Mouse (Mus musculus) megakaryocyte-erythroid progenitor cell, adult 5-6 weeks (primary cell): ENCODE data around the gene Acap1. TPM values are rescaled to one million over a fixed set of nuclear protein-coding genes. Genes with fewer than 3 reads are reported as not detected.
"Not testable (repeated sequence)": the region's sequence is repeated elsewhere in the genome, so short reads cannot be mapped to it uniquely, and the experiment has no call there.

Source experiments
- ATAC-seq: replicated peaks from 2 replicates; pipeline ENCODE4 v1.8.0; 2016; ENCODE audit warnings: mild to moderate bottlenecking, inconsistent platforms; ENCODE audit not compliant: severe bottlenecking, poor library complexity, low FRiP score, low TSS enrichment
- total RNA-seq, 2 experiments: library from RNA; stranded (forward) in 1 of 2; stranded (reverse) in 1 of 2; fragments of 200-1000, 215-1000 nt in 1 of 2; fragments of >200 nt in 1 of 2; fragmentation: Nextera tagmentation in 1 of 2; gene quantifications; 2 replicates each; pipeline ENCODE4 v1.2.3; 2014 to 2017

The Acap1 gene
- total RNA-seq, 2 experiments from 2014 or later, result 40.3 to 52.7 TPM

DNA sequence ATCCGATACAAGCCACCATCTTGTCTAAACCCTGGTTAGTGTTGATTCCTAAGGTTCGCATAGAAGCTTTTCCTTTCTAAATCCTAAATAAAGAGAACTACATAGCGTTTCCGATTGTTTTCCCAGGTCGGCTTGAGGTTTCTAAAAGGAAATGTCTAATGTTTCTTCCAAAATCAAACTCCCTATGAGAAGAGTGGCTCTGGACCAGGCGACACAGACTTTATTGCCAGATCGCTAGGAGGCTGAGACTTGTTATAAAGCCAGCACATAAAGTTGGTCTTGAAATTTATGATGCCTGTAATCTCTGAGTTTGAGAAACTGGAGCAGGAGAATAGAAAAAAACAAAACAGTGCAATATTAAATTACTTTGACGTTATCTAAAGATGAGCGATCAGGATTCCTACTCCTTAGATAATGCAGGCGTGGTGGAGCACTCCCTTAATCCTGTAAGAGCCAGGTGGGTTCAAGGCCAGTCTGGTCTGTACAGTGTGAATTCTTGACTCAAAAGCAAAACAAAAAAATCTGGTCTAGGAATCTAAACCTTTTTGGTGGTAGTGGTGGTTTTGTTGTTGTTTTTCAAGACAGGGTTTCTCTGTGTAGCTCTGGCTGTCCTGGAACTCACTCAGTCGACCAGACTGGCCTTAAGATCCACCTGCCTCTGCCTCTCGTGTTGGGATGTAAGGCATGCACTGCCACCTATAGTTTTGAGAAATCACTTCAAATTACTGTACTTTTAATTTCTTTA is 26.8 kb upstream of the Acap1 start:
- no peak for ATAC-seq

DNA sequence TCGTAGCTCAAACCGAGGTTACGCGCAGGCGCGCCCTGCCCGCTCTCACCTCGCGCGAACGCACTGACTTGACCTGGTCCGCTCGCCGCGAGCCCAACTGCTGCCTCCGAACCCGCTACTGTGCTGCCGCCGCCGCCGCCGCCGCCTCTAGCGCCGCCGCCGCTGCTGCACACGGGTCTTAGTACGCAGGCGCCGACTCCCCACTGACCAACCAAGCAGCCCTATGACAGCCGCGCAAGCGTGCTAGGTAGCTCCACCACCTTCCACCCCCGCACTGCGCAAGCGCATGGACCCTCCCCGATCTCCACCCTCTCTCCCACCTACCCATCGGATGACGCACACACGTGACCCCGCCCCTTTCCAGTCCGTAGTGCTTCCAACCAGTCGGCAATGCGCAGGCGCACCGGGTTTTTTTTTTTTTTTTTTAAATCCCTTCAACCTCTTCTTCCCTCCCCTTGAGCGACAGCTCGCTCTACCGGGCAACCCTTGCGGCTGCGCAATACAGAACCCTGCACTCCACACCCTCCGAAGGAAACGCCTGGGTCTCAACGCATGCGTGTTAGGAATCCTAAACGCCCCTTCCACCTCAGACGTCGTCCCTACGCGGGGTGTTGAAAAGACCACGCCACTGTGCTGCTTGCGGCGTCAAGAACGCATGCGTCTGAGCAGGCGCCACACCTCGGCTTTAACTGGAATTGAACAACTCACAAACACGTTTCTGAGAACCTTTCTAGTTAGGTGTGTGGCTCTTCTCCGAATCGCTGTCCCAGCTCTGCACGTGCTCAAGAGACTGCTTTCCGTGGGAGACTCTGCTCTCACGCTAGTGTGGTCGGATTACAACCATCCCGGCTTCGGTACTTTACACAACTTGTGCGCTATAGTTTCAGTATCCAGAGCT is 26.0 kb upstream of the Acap1 start, which contains the start of gene Eif5a:
TSS of gene Eif5a (minus strand) at position 845 of the 898 bp plus-strand sequence.
- ATAC-seq, result peak; percentile 80

DNA sequence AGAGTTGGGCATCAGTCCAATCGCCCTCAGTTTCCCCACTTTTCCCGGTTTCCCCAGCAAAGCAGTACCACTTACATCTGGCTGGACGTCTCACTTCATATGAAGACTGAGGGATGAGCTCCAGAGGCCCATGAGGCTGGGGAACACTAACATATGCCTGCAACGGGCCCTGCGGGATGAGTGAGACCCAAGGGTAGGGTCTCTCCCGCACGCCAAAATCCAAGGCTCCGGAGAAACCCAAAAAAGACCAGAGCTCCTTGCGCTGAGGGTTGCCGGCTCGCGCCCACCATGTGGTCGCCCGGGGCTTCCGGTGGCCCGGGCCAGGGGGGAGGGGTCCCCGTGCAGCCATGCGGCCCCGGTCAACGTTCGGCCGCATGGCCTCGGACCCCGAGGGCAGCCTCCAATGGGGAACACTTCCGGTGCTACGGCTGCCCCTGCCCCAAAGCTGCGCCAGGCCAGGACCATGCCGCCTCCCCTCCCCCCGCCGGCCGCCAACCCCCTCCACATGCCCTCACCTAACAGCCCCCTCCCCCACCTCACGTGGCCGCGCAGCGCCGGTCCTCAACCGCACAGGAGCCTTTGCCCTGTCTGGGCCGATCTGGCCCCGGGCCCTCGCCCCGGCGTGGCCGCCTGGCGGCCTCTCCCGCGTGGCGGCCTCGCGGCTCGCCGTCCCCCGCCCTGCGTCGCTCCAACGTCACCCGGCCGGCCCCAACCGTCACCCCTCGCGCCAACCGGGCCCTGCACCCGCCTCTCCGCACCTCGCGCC is 25.1 kb upstream of the Acap1 start:
- ATAC-seq, result no peak

DNA sequence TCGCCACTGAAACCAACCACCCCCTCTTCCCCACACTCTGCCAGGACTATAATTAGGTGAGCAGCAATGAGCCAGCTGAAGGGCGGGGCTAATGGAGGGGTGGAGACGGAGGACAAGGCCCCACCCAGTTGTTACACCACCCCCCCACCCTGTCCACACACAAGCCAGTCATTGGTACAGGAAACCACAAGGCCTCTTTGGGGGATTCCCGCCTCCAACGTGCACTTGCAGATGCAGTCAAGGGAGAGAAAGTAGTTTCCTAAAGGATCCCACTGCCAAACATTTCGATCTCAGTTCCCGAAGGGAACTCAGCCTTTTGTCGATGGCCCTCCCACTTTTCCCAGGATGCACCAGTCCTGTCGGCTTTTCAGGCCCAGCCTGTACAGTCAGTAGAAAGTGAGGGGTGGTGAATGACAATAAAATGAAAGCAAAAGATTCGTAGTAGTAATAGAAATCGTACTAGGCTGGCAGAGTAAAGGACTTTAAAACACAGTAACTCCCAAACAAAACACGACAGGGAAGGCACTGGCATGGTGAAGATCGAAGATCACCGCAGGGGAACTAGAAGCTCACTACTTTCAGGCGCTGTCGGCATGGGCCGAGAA is 24.4 kb upstream of the Acap1 start:
- peak; percentile 43 for ATAC-seq

- ATAC-seq, result no peak
These were observed 23.7 kb upstream of the Acap1 start for GRCm38 (mm10) chr11:69919053-69919452.

DNA sequence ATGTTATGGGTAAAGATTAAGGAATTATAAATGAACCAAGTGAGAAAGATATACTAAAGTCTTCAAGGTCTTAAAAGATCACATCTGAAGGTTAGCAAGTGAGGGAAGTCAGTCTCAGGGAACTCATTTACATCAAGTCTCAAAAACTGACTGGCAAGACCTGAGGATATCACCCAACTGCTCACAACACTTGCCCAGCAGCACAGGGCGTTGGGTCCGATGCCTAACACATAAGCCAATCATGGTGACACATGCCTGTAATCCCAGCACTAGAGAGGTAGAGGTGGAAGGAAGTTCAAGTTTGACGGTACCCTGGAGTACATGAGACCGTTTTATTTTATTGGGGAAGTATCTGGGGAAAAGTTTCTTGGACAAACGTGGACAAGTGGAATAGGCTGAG is 22.8 kb upstream of the Acap1 start:
- no peak for ATAC-seq

DNA sequence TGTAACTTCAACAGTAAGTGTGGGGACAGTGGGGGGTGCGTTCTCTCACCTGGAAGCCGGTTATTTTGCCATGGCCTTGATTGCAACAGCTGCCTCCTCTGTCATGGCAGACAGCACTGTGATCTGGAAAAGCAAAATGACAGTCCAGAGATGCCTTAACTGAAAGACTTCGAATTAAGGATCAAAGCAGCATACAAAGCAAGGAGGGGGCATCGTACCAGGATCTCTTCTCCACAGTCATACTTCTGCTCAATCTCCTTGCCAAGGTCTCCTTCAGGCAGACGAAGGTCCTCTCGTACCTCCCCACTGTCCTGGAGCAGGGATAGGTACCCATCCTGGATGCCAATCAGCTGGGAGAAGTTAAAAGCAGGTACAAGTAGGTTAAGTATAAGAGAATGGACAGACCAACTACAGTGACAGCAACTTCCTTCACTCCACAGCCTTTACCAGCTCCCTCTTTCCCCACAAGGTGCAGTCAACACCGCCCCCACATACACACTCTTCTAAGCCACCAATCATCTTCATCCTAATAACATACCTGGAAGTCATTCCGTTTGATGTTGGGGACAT is 22.1 kb upstream of the Acap1 start:
- ATAC-seq, result no peak

DNA sequence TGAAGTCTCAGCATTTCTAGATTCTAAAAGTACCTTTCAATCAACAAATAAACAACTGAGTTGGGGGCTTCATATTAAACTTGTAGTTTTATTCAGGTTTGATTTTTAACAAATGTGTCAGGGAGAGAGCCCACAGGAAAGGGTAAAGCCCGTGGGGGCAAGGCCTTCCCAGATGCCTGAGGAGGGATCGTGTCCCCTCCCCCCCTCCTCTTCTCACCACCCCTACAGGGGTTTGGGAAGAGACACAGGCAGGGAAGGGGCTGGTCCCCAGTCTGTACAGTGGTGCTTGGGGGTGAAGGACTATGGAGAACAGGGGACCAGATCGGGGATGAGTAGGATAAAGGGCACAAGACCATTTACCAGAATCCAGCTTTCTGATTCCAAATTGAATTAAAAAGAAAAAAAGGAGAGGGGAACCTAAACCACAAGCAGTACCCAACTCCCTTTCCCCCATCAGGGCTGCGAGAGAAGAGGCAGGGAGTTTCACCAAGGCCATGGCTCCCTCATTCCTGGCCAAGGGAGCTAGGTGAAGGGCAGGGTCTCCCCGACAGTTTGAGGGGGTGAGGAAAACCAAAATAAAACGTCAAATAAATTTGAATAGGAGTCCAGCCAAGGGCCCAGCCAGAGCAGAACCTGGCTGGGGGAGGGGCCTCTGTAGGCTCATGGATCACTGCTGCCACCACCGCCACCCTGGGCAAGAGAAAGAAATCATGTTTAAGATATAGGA is 21.5 kb upstream of the Acap1 start:
- ATAC-seq, result not testable (repeated sequence)

DNA sequence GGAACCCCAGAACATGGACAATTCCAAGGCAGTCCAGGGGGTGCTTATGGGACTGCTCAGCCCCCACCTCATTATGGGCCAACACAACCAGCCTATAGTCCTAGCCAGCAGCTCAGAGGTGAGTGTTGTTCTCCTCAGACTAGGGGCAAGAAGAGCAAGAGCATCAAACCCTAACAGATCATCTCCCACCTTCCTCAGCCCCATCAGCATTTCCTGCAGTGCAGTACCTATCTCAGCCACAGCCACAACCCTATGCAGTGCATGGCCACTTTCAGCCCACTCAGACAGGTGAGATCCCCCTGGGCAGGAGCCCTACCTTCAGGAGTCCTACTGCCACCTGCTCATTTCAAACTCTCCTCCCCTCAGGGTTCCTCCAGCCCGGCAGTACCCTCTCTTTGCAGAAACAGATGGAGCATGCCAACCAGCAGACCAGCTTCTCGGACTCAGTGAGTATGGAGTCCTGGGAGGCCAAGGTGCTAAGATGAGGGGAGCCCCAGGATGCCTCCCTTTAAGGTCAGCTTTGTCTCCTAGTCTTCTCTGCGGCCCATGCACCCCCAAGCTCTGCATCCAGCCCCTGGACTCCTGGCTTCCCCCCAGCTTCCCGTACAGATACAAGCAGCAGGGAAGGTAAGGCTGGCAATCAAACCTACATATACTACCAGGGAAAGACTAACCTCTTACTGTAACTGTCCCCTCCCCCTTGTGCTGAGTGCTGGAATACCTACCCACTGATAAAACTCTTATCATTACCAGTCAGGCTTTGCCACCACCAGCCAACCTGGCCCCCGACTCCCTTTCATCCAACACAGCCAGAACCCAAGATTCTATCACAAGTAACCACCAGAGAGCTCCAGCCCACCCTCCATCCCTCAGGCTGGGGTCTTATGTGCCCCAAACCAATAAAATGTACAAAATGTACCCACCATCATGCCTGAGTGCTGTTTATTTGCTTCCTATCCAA is 20.6 kb upstream of the Acap1 start:
- ATAC-seq, result peak; percentile 62

DNA sequence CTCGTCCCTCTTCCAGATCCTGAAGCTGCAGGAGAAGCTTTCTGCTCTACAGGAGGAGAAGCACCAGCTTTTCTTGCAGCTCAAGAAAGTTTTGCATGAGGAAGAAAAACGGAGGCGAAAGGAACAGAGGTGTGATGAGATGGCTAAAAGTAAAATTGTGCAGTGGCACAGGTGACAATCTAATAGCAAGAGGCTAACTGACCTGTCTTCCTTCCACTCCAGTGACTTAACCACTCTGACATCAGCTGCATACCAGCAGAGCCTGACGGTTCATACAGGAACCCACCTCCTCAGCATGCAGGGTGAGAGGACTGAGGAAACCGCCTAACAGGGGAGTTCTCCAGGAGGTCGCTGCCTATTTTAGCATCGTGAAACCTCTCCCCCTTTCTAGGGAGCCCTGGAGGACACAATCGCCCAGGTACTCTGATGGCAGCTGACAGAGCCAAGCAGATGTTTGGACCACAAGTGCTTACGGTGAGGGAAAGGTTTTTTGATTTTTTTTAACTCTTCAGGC is 19.6 kb upstream of the Acap1 start:
- ATAC-seq, result no peak

DNA sequence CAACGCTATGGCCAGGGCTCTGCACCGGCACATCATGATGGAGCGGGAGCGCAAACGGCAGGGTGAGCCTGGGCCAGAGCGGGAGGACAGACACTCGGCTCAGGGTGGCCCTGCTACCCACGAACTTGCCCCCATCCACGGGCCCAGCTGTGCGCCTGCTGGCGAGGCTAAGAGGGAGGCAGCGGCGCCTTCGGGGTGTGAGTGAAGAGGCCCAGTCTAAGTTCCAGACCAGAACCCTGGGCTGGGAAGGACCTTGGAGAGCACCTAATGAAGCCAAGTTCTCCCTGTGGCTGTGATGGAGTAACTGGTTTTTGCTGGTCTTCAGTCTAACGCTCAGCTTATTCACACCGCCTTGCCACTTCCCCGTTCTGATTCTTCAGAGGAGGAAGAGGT is 19.0 kb upstream of the Acap1 start:
- peak; percentile 11; the same call in 1 of the 2 replicates for ATAC-seq

DNA sequence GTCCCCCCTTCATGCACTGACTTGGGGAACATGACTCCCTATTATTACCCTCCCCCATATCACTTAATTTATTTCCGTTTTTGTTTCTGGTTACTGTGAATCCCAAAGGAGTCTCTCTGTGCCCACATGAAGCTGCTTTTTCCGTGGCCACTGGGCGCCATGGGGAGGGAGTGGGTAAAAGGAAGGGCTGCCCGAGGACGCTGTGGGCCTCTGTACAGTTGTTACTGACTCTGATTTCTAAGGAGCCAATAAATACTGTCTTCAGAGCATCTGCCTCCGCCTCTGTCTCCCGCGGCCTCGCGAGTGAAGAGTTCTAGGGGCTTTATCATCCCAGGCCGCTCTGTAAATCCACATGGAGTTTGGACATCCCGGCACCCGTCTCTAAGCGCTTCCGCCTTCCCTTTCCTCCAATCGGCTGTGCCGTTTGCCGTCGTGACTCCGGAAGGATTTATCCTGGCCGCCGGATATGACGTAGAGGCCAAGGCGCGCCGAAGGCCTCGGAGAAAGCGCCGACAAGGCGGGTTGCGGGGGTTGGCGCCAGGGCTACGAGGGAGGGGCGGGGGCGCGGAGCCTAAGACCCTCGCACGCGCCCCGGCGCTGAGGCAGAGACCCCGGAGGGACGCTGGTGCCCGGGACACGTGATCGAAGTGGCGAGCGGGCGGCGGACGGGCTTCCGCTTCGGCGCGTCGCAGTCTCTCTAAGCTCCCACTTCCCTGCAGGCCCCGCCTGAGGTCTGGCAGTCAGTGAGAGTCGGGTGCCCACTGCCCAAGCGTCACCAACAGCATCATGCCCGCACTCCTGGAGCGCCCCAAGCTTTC is 18.4 kb upstream of the Acap1 start, which contains the start of gene Gps2:
TSS of gene Gps2 (plus strand) at position 335 of the 818 bp plus-strand sequence.
- ATAC-seq, result peak; percentile 54

GRCm38 (mm10) chr11:69912716-69913530 is 17.6 kb upstream of the Acap1 start:
- ATAC-seq, result no peak

DNA sequence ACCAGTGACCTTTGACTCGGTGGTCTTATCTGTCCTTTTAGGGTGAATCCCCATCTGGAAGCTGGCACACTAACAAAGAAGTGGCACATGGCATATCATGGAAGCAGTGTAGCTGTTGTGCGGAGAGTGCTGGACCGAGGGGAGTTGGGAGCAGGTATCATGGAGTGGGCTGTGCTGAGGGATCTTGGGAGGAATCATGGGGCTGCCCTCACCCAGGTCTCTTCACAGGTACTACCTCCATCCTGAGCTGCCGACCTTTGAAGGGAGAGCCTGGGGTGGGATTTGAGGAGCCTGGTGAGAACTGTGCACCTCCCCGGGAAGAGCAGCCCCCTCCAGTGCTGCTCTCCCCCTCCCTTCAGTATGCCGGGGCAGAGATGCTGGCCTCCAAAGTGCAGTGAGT is 16.4 kb upstream of the Acap1 start:
- no peak for ATAC-seq

GRCm38 (mm10) chr11:69910781-69911560 is 15.6 kb upstream of the Acap1 start:
- ATAC-seq, result no peak
